Mouse (Mus musculus) lung, postnatal 0 days (tissue): ENCODE measurements around the gene Sorcs2.
A peak's percentile ranks its signal among the peaks of the same experiment; 100 is the strongest.

ENCODE experiments used
- CTCF ChIP-seq: IDR thresholded peaks from 2 replicates; pipeline ENCODE4 v1.5.1; 2016; ENCODE audit warnings: antibody characterized with exemption, mild to moderate bottlenecking
- EP300 ChIP-seq: IDR thresholded peaks from 2 replicates; pipeline ENCODE4 v1.6.1; 2016; ENCODE audit warnings: antibody characterized with exemption, mild to moderate bottlenecking, control low read depth

- TF ChIP-seq CTCF = peak; percentile 65
- TF ChIP-seq EP300 = no peak
Observed at GRCm38 (mm10) chr5:36291191-36291590, 106.7 kb downstream of the Sorcs2 start.
